Mouse (Mus musculus) spleen, adult 2 months (tissue): ENCODE measurements around the gene Nmb.

Experiments used
- CTCF ChIP-seq: fragments of 200-500 bp; IDR thresholded peaks from 2 replicates; pipeline ENCODE4 v1.5.1; 2011; ENCODE audit warnings: mild to moderate bottlenecking, inconsistent platforms; ENCODE audit not compliant: insufficient read depth, insufficient read length, insufficient replicate concordance; ENCODE audit errors: extremely low read depth
- POLR2A ChIP-seq: fragments of 200-500 bp; IDR thresholded peaks from 2 replicates; pipeline ENCODE4 v1.6.1; 2011; ENCODE audit warnings: low read depth, low read length, inconsistent platforms

- peak; percentile 40; the same call in 1 of the 2 replicates for TF ChIP-seq POLR2A
- no peak for TF ChIP-seq CTCF
These were observed 40.0 kb downstream of the Nmb start for GRCm38 (mm10) chr7:80864831-80865230.
